Mouse (Mus musculus) lung, embryonic 15.5 days (tissue): ENCODE data around the gene Ier2. TPM values are rescaled to one million over a fixed set of nuclear protein-coding genes. Genes with fewer than 3 reads are reported as not detected.
A peak's percentile ranks its signal among the peaks of the same experiment; 100 is the strongest.

Experiments used
- ATAC-seq: fragments of 200-750 bp; cut with Nextera tagmentation; 2 replicates; pipeline ENCODE4 v1.8.0; 2017; ENCODE audit warnings: moderate number of reproducible peaks, borderline replicate concordance; ENCODE audit not compliant: low FRiP score, low TSS enrichment; ENCODE audit errors: extremely low read depth
- H3K27ac ChIP-seq: fragments of 300-500 bp; sonication (generic); 2 replicates; pipeline ENCODE4 v1.5.1; 2015; ENCODE audit warnings: moderate library complexity, mild to moderate bottlenecking, inconsistent platforms
- H3K27me3 ChIP-seq: fragments of 300-500 bp; sonication (generic); 2 replicates; pipeline ENCODE4 v1.6.1; 2015; ENCODE audit warnings: inconsistent platforms
- H3K36me3 ChIP-seq: fragments of 300-500 bp; sonication (generic); 2 replicates; pipeline ENCODE4 v1.6.1; 2015; ENCODE audit warnings: inconsistent platforms
- H3K4me1 ChIP-seq: fragments of 300-500 bp; sonication (generic); 2 replicates; pipeline ENCODE4 v1.6.1; 2015; ENCODE audit warnings: inconsistent platforms
- H3K4me2 ChIP-seq: fragments of 300-500 bp; sonication (generic); 2 replicates; pipeline ENCODE4 v1.6.1; 2015; ENCODE audit warnings: inconsistent platforms, mild to moderate bottlenecking, moderate library complexity
- H3K4me3 ChIP-seq: fragments of 300-500 bp; sonication (generic); 2 replicates; pipeline ENCODE4 v1.5.1; 2015; ENCODE audit warnings: mild to moderate bottlenecking, inconsistent platforms
- H3K9ac ChIP-seq: fragments of 300-500 bp; sonication (generic); 2 replicates; pipeline ENCODE4 v1.6.1; 2015; ENCODE audit warnings: inconsistent platforms
- H3K9me3 ChIP-seq: fragments of 300-500 bp; sonication (generic); 2 replicates; pipeline ENCODE4 v1.6.1; 2016; ENCODE audit warnings: inconsistent platforms
- WGBS: fragments of 180-500 bp; shearing (Covaris S2); methylation state at CpG from one replicate; pipeline ENCODE4 v1.1.7; 2015; 5-methylcytosine and 5-hydroxymethylcytosine counted together
- polyA plus RNA-seq: library from polyadenylated mRNA; unstranded; fragments of >200 nt; fragmentation: Nextera tagmentation; extraction: Ambion mirVana; gene quantifications from 2 replicates; pipeline ENCODE4 v1.2.1, GENCODE M21; 2015

Gene Ier2
- polyA plus RNA-seq, 1 experiment from 2014 or later = 92.0 TPM

DNA sequence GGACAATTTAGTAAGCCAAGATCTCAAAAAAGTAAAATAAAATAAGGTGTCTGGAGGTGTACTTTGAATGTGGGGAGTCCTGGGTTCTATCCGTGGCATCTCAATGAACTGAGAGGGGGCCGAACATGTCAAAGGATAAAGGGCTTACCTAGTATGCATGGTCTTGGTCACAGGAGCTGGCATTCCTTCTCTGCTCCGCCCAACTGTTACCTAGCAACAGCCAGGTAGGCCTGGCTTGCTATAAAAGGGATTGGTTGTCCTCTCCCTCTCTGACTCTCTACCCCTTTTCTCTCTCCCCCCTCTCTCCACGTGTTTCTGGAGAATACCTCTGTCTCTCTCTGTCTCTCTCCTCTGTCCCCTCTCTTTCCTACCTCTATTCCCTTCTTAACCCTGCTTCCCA lies 5.0 kb downstream of the Ier2 start:
- no peak overlapping the region for H3K9ac ChIP-seq
- peaks cover 62% of the 10 kb centered on the region for H3K4me1 ChIP-seq
- WGBS = 37% methylated on average over 4 of the region's 4 CpGs

GRCm38 (mm10) chr8:84657203-84657602 lies 5.4 kb downstream of the Ier2 start:
- Histone ChIP-seq H3K27ac (peak overlapping the region; percentile 99), H3K4me3 (peak overlapping the region; percentile 47), H3K27me3 (no peaks in the 10 kb centered on the region), H3K36me3 (no peaks in the 10 kb centered on the region), H3K4me1 (peaks cover 62% of the 10 kb centered on the region), H3K9me3 (no peaks in the 10 kb centered on the region), H3K9ac (peak overlapping the region; percentile 64; the same call in 1 of the 2 replicates), H3K4me2 (peak overlapping the region; percentile 89)
- ATAC-seq = no peak

More for the DNA sequence above, 5.0 kb downstream of the Ier2 start:
- H3K27ac ChIP-seq = peak overlapping the region; percentile 99
- no peak for ATAC-seq
- H3K36me3 ChIP-seq = no peaks in the 10 kb centered on the region
- H3K4me2 ChIP-seq = peak overlapping the region; percentile 89
- no peaks in the 10 kb centered on the region for H3K27me3 ChIP-seq
- no peaks in the 10 kb centered on the region for H3K9me3 ChIP-seq
- H3K4me3 ChIP-seq = no peak overlapping the region

GRCm38 (mm10) chr8:84656641-84657126 lies 6.0 kb downstream of the Ier2 start:
- Histone ChIP-seq H3K9ac (peak overlapping the region; percentile 64), H3K27ac (peak overlapping the region; percentile 99), H3K27me3 (no peaks in the 10 kb centered on the region), H3K4me1 (peaks cover 62% of the 10 kb centered on the region), H3K4me3 (peak overlapping the region; percentile 47), H3K9me3 (no peaks in the 10 kb centered on the region), H3K36me3 (no peaks in the 10 kb centered on the region), H3K4me2 (peak overlapping the region; percentile 89)
- ATAC-seq = peak; percentile 74
- WGBS = under 1% methylated on average over 23 of the region's 23 CpGs

- ATAC-seq = 0 out of 2 replicates have a peak, but pooled peaks have one; percentile 21
- H3K27me3 ChIP-seq = no peaks in the 10 kb centered on the region
- H3K9me3 ChIP-seq = no peaks in the 10 kb centered on the region
- H3K27ac ChIP-seq = peak overlapping the region; percentile 99
- no peaks in the 10 kb centered on the region for H3K36me3 ChIP-seq
- peak overlapping the region; percentile 64 for H3K9ac ChIP-seq
- WGBS = 2% methylated on average over 10 of the region's 10 CpGs
- H3K4me1 ChIP-seq = peaks cover 62% of the 10 kb centered on the region
- peak overlapping the region; percentile 89 for H3K4me2 ChIP-seq
- peak overlapping the region; percentile 47 for H3K4me3 ChIP-seq
Measured at GRCm38 (mm10) chr8:84656191-84656525, 6.5 kb downstream of the Ier2 start.

DNA sequence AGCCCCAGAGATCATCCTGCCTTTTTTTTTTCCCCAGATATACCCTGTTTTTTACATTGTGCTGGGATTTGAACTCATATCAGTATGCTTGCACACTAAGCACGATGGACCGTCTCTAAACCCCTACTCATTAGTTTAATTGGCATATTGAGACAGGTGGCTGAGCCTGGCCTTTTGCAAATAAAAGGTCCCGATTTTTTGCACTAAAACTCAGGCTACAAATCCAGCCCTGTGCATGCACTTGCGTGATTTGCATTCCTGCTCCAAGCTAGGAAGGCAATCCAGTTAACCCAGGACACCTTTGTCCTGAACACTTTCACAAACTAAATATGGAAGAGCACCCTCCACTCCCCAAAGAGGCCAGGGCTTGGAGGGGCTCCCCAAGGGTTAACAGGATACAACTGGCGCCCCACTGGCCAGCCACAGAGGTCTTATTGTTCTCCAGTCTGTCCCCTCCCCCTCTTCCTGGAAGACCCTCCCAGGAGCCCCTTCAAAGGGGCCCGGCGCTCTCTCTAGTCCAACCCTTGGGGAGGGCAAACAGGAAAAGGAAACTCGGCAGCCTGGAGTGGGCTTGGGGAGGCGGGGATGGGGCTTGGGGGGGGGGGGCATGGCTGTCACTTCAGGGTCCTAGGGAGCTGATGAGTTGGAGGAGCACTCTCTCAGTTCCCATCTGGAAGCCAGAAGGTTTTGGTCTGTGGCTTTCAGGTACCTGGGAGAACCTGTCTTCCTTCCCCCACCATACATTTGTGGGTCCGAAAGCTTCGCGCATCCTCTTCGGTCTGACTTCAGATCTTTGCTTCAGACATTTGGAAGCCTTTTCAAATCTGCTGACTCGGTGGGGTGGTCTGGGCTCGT lies 7.1 kb downstream of the Ier2 start:
- Histone ChIP-seq H3K27ac (peak overlapping the region; percentile 99), H3K36me3 (no peaks in the 10 kb centered on the region), H3K9ac (peak overlapping the region; percentile 64), H3K4me2 (peak overlapping the region; percentile 89), H3K9me3 (no peaks in the 10 kb centered on the region), H3K4me1 (peaks cover 57% of the 10 kb centered on the region), H3K4me3 (peak overlapping the region; percentile 47), H3K27me3 (no peaks in the 10 kb centered on the region)
- WGBS = 2% methylated on average over 13 of the region's 15 CpGs
- peak; percentile 74 for ATAC-seq

GRCm38 (mm10) chr8:84654597-84654996 lies 8.1 kb downstream of the Ier2 start:
- peak overlapping the region; percentile 89 for H3K4me2 ChIP-seq
- H3K4me3 ChIP-seq = no peak overlapping the region
- 35% methylated on average over 4 of the region's 4 CpGs for WGBS
- no peaks in the 10 kb centered on the region for H3K9me3 ChIP-seq
- no peaks in the 10 kb centered on the region for H3K36me3 ChIP-seq
- no peak for ATAC-seq
- H3K4me1 ChIP-seq = peaks cover 47% of the 10 kb centered on the region
- H3K27ac ChIP-seq = peak overlapping the region; percentile 99
- H3K27me3 ChIP-seq = no peaks in the 10 kb centered on the region
- no peak overlapping the region for H3K9ac ChIP-seq

GRCm38 (mm10) chr8:84653092-84653631 lies 9.5 kb downstream of the Ier2 start:
- 0 out of 2 replicates have a peak overlapping the region, but pooled peaks have one; percentile 2 for H3K4me2 ChIP-seq
- no peak for ATAC-seq
- peaks cover 36% of the 10 kb centered on the region for H3K4me1 ChIP-seq
- WGBS = 50% methylated on average over 9 of the region's 9 CpGs
- no peak overlapping the region for H3K9ac ChIP-seq
- peak overlapping the region; percentile 53 for H3K27ac ChIP-seq
- no peaks in the 10 kb centered on the region for H3K9me3 ChIP-seq
- no peaks in the 10 kb centered on the region for H3K27me3 ChIP-seq
- no peaks in the 10 kb centered on the region for H3K36me3 ChIP-seq
- peak overlapping the region; percentile 13; the same call in 1 of the 2 replicates for H3K4me3 ChIP-seq

- H3K9ac ChIP-seq = no peak overlapping the region
- ATAC-seq = no peak
- H3K27me3 ChIP-seq = no peaks in the 10 kb centered on the region
- H3K4me2 ChIP-seq = no peak overlapping the region
- H3K9me3 ChIP-seq = no peaks in the 10 kb centered on the region
- WGBS = 54% methylated on average over 3 of the region's 3 CpGs
- peaks cover 17% of the 10 kb centered on the region for H3K4me1 ChIP-seq
- no peak overlapping the region for H3K4me3 ChIP-seq
- H3K27ac ChIP-seq = no peak overlapping the region
- H3K36me3 ChIP-seq = no peaks in the 10 kb centered on the region
Measured at GRCm38 (mm10) chr8:84650213-84650612, 12.4 kb downstream of the Ier2 start.

DNA sequence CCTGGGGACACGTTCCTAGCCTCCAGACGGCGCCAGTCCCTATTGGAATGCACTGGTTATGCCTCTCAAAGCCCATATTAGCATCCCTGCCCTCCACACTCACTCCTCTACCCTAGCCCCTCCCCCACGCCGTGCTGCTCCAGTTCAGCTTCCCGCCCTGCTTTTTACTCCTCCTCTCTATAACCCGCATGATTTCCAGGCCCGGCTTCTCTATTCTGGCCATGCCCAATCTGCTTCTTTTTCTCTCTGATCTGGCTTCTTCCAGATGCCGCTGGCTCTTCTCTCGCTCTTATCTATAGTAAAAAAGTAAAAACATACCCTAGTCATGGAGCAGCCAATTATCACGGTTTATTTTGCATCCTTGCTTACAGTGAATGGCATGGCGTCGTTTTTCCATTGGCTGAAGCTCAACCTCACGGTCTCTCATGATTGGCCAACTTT lies 15.2 kb downstream of the Ier2 start:
- H3K27me3 ChIP-seq = no peaks in the 10 kb centered on the region
- 2% methylated on average over 14 of the region's 14 CpGs for WGBS
- peaks cover 10% of the 10 kb centered on the region for H3K4me1 ChIP-seq
- H3K27ac ChIP-seq = peak overlapping the region; percentile 42; the same call in 1 of the 2 replicates
- peak overlapping the region; percentile 19 for H3K4me3 ChIP-seq
- peak overlapping the region; percentile 15; the same call in 1 of the 2 replicates for H3K9ac ChIP-seq
- H3K36me3 ChIP-seq = no peaks in the 10 kb centered on the region
- H3K4me2 ChIP-seq = peak overlapping the region; percentile 53
- no peaks in the 10 kb centered on the region for H3K9me3 ChIP-seq
- peak; percentile 63; the same call in 1 of the 2 replicates for ATAC-seq

GRCm38 (mm10) chr8:84646800-84647199 lies 15.9 kb downstream of the Ier2 start:
- peak overlapping the region; percentile 42; the same call in 1 of the 2 replicates for H3K27ac ChIP-seq
- H3K27me3 ChIP-seq = no peaks in the 10 kb centered on the region
- ATAC-seq = no peak
- H3K4me1 ChIP-seq = peaks cover 10% of the 10 kb centered on the region
- H3K9me3 ChIP-seq = no peaks in the 10 kb centered on the region
- WGBS = 46% methylated on average over 6 of the region's 6 CpGs
- H3K36me3 ChIP-seq = no peaks in the 10 kb centered on the region
- no peak overlapping the region for H3K4me3 ChIP-seq
- H3K4me2 ChIP-seq = peak overlapping the region; percentile 53
- H3K9ac ChIP-seq = no peak overlapping the region

DNA sequence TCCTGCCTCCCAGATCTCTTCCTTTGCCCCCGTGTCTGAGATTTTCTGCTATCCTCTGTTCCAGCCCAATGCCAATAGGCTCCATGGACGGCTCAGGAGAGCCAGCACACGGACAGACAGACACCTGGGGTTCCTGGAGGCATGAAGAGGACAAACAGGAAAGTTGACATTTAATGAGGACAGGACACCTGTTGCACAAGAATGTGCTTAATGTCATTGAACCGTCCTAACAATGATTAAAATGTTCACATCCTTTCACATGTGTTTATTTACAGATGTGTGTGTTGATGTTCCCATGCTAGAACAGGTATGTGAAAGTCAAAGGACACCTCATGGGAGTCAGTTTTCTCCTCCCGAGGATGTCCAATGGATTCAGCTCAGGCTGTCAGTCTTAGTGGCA lies 19.6 kb downstream of the Ier2 start:
- no peak for ATAC-seq
- Histone ChIP-seq H3K9me3 (no peaks in the 10 kb centered on the region), H3K27ac (no peak overlapping the region), H3K27me3 (no peaks in the 10 kb centered on the region), H3K4me2 (no peak overlapping the region), H3K4me1 (peaks cover 22% of the 10 kb centered on the region), H3K9ac (no peak overlapping the region), H3K36me3 (no peaks in the 10 kb centered on the region), H3K4me3 (no peak overlapping the region)
- 51% methylated on average over 5 of the region's 5 CpGs for WGBS
